Mouse (Mus musculus) c-Kit-negative CD71-positive TER-119-positive erythroid progenitor cells, embryonic 14.5 days (primary cell): ENCODE data around the gene Bpifb4.

ENCODE experiments used
- DNase-seq: peaks from one replicate; pipeline ENCODE4 v3.0.0-alpha.2; 2013; ENCODE audit warnings: low read depth, low spot score

The Bpifb4 gene

GRCm38 (mm10) chr2:154005094-154005493 is 67.1 kb downstream of the Bpifb4 start:
- no peak for DNase-seq

GRCm38 (mm10) chr2:154005734-154006133 is 67.7 kb downstream of the Bpifb4 start:
- no peak for DNase-seq

GRCm38 (mm10) chr2:154006331-154006730 is 68.3 kb downstream of the Bpifb4 start:
- no peak for DNase-seq

GRCm38 (mm10) chr2:154007381-154007780 is 69.4 kb downstream of the Bpifb4 start:
- no peak for DNase-seq

DNA sequence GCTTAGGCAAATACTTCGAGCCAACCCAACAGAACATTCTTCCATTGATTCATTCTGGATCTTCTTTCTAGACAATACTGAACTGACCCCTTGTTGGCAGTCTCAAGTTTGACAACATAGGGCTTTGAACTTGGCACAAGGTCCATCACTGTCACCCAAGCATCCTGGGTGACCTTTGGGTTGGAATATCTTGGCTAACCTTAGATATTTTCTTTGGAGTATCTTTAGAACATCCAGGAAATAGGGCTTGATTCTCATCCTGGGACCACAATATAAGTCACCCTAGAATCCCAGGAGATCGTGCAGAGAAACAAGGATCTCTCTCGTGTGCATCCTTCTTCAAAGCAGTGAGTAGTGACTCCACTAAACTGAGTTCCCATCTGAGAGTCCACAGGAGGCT is 70.0 kb downstream of the Bpifb4 start, which contains the start of gene Bpifa2:
Gene Bpifa2, plus strand, starts transcription at position 301 of the 400 bp plus-strand sequence.
- no peak for DNase-seq
